Mouse (Mus musculus): Measurements from ENCODE around the gene Arsg.

GRCm38 (mm10) chr11:109500206-109500605 lies 27.0 kb downstream of the Arsg start:
- no peak for TF ChIP-seq POLR2A (IDR thresholded peaks at IDR 0.05; ENCODE audit: low read depth, low read length)
- no peak for TF ChIP-seq CTCF (IDR thresholded peaks at IDR 0.05; ENCODE audit: borderline replicate concordance, insufficient read depth, low read length)

Data from embryonic fibroblast, embryonic 13.5 days (primary cell).